Mouse (Mus musculus): ENCODE measurements around the gene Gm11077. TPM values are rescaled to one million over a fixed set of nuclear protein-coding genes. Genes with fewer than 3 reads are reported as not detected.

Gm11077 gene
- not detected in 2 replicates for polyA plus RNA-seq (2014; fragmentation: Nextera tagmentation; extraction: Ambion mirVana)

DNA sequence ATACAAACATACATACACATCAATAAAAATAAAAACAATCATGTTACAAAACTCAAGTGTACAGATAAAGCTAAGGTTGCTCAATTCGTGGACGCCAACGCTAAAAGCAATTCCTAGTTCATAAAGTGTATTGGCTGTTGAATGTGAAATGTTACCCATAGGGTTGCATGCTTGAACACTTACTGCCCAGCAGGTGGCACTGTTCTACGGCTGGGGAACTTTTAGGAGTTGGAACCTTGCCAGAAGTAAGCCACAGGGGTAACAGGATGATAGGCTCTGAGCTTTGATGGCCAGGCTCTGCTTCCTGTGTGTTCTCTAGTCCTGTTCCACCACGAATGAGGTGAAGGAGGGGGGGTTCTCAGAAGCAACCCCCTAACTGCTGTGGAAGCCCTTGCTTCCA lies at the start of gene Gm11077:
Gene Gm11077, plus strand, starts transcription at position 13 of the 400 bp plus-strand sequence.
- 90% methylated on average over 5 of the region's 5 CpGs for WGBS

DNA sequence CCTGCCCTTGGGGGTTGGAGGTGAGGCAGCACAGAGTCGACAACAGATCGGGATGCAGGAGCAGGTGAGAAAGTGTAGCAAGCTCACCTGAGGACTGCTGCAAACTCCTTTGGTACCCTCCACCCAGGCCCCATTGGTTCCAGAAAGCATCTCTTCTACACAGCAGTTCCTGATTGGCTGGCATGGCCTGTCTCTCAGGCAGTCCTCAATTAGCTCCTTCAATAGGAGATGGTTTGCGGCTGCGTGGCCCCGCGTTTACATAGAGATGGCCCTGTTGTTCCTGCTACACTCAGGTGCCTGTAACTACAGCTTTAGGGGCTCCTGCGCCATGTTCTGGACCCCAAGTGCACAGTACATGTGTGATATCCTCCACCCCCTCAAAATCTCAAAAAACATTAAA lies 48.4 kb upstream of the Gm11077 start:
- Histone ChIP-seq H3K36me3 (ENCODE audit: control insufficient read depth, insufficient read depth, low read length) (no peaks in the 10 kb centered on the region), H3K27me3 (ENCODE audit: control insufficient read depth, insufficient read depth, low read length) (no peaks in the 10 kb centered on the region), H3K27ac (replicated peaks in 1 of 2; ENCODE audit: control insufficient read depth in 1 of 2, insufficient read depth in 1 of 2, low read depth in 2 of 2, low read length in 2 of 2) (no peak overlapping the region), H3K9me3 (ENCODE audit: control insufficient read depth, low read length) (no peaks in the 10 kb centered on the region), H3K4me2 (ENCODE audit: low read length) (no peak overlapping the region), H3K9ac (ENCODE audit: low read length) (no peak overlapping the region), H3K4me3 (ENCODE audit: control insufficient read depth in 1 of 2, insufficient read depth in 1 of 2, low read depth in 1 of 2, low read length in 2 of 2) (no peak overlapping the region), H3K4me1 (ENCODE audit: control insufficient read depth in 2 of 2, insufficient read depth in 2 of 2, low read length in 2 of 2) (peaks cover 24 to 29% of the 10 kb centered on the region in 2 experiments)
- ATAC-seq (ENCODE audit: insufficient number of reproducible peaks, insufficient read depth, low FRiP score, low read depth): no peak
- WGBS: 53% methylated on average over 7 of the region's 7 CpGs

More for the DNA sequence above, at the start of gene Gm11077:
- ATAC-seq (ENCODE audit: insufficient number of reproducible peaks, insufficient read depth, low FRiP score, low read depth): no peak
- no peak within 1 kb of the TSS for H3K27ac ChIP-seq (replicated peaks in 1 of 2; ENCODE audit: control insufficient read depth in 1 of 2, insufficient read depth in 1 of 2, low read depth in 2 of 2, low read length in 2 of 2)
- no peak within 1 kb of the TSS for H3K9ac ChIP-seq (ENCODE audit: low read length)
- H3K36me3 ChIP-seq (ENCODE audit: control insufficient read depth, insufficient read depth, low read length): no peaks in the 10 kb centered on the region
- no peak within 1 kb of the TSS for H3K4me2 ChIP-seq (ENCODE audit: low read length)
- H3K4me3 ChIP-seq (ENCODE audit: control insufficient read depth in 1 of 2, insufficient read depth in 1 of 2, low read depth in 1 of 2, low read length in 2 of 2): no peak within 1 kb of the TSS
- no peaks in the 10 kb centered on the region; a peak in 1 of 4 replicates for H3K4me1 ChIP-seq (ENCODE audit: control insufficient read depth in 2 of 2, insufficient read depth in 2 of 2, low read length in 2 of 2)
- peaks cover 2% of the 10 kb centered on the region; the same call in 1 of the 2 replicates for H3K9me3 ChIP-seq (ENCODE audit: control insufficient read depth, low read length)
- H3K27me3 ChIP-seq (ENCODE audit: control insufficient read depth, insufficient read depth, low read length): no peaks in the 10 kb centered on the region

GRCm38 (mm10) chr6:140682829-140683228 lies 46.3 kb upstream of the Gm11077 start:
- Histone ChIP-seq H3K9me3 (ENCODE audit: control insufficient read depth, low read length) (no peaks in the 10 kb centered on the region), H3K4me2 (ENCODE audit: low read length) (peak overlapping the region; percentile 3; the same call in 1 of the 2 replicates), H3K9ac (ENCODE audit: low read length) (no peak overlapping the region), H3K36me3 (ENCODE audit: control insufficient read depth, insufficient read depth, low read length) (no peaks in the 10 kb centered on the region), H3K4me1 (ENCODE audit: control insufficient read depth in 2 of 2, insufficient read depth in 2 of 2, low read length in 2 of 2) (peaks cover 22 to 26% of the 10 kb centered on the region in 2 experiments), H3K4me3 (ENCODE audit: control insufficient read depth in 1 of 2, insufficient read depth in 1 of 2, low read depth in 1 of 2, low read length in 2 of 2) (no peak overlapping the region), H3K27ac (replicated peaks in 1 of 2; ENCODE audit: control insufficient read depth in 1 of 2, insufficient read depth in 1 of 2, low read depth in 2 of 2, low read length in 2 of 2) (0 out of 4 replicates have a peak overlapping the region, but pooled peaks of 1 of the 2 experiments have one; percentile 21), H3K27me3 (ENCODE audit: control insufficient read depth, insufficient read depth, low read length) (no peaks in the 10 kb centered on the region)
- peak; percentile 43; the same call in 1 of the 2 replicates for ATAC-seq (ENCODE audit: insufficient number of reproducible peaks, insufficient read depth, low FRiP score, low read depth)
- WGBS: 27% methylated on average over 13 of the region's 13 CpGs

- no peak for ATAC-seq (ENCODE audit: insufficient number of reproducible peaks, insufficient read depth, low FRiP score, low read depth)
- Histone ChIP-seq H3K27me3 (ENCODE audit: control insufficient read depth, insufficient read depth, low read length) (no peaks in the 10 kb centered on the region), H3K4me2 (ENCODE audit: low read length) (no peak overlapping the region), H3K4me3 (ENCODE audit: control insufficient read depth in 1 of 2, insufficient read depth in 1 of 2, low read depth in 1 of 2, low read length in 2 of 2) (no peak overlapping the region), H3K9ac (ENCODE audit: low read length) (no peak overlapping the region), H3K27ac (replicated peaks in 1 of 2; ENCODE audit: control insufficient read depth in 1 of 2, insufficient read depth in 1 of 2, low read depth in 2 of 2, low read length in 2 of 2) (no peak overlapping the region), H3K9me3 (ENCODE audit: control insufficient read depth, low read length) (no peaks in the 10 kb centered on the region), H3K4me1 (ENCODE audit: control insufficient read depth in 2 of 2, insufficient read depth in 2 of 2, low read length in 2 of 2) (peaks cover 14 to 18% of the 10 kb centered on the region in 2 experiments), H3K36me3 (ENCODE audit: control insufficient read depth, insufficient read depth, low read length) (no peaks in the 10 kb centered on the region)
- 85% methylated on average over 11 of the region's 11 CpGs for WGBS
These were observed 44.7 kb upstream of the Gm11077 start for GRCm38 (mm10) chr6:140684403-140684802.

- peak overlapping the region; percentile 27 to 44; a peak in 3 of 4 replicates for H3K27ac ChIP-seq (replicated peaks in 1 of 2; ENCODE audit: control insufficient read depth in 1 of 2, insufficient read depth in 1 of 2, low read depth in 2 of 2, low read length in 2 of 2)
- 80% methylated on average over 16 of the region's 16 CpGs for whole genome bisulfite sequencing
These were observed 39.3 kb upstream of the Gm11077 start for GRCm38 (mm10) chr6:140689617-140690404.

DNA sequence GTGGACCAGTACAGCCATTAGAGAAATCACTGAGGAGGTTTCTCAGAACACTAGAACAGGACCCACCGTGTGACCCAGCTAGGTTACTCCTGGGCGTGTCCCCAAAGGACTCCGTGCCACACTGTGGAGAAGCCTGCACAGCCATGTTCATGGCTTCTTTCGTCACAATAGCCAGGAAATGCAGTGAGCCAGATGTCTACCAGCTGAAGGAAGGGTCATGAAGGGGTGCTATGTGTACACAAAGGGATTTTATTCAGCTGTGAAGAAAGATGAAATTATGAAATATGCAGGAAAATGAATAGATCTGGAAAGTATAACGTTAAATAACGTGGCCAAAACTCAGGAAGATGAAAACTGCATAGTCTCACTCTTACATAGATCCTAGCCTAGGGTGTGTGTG lies 36.9 kb upstream of the Gm11077 start:
- WGBS: 89% methylated on average over 6 of the region's 6 CpGs
- no peaks in the 10 kb centered on the region for H3K27me3 ChIP-seq (ENCODE audit: control insufficient read depth, insufficient read depth, low read length)
- ATAC-seq (ENCODE audit: insufficient number of reproducible peaks, insufficient read depth, low FRiP score, low read depth): no peak

More at GRCm38 (mm10) chr6:140689617-140690404, 39.3 kb upstream of the Gm11077 start:
- Histone ChIP-seq H3K4me3 (ENCODE audit: control insufficient read depth in 1 of 2, insufficient read depth in 1 of 2, low read depth in 1 of 2, low read length in 2 of 2) (no peak overlapping the region), H3K4me1 (ENCODE audit: control insufficient read depth in 2 of 2, insufficient read depth in 2 of 2, low read length in 2 of 2) (no peaks in the 10 kb centered on the region), H3K9ac (ENCODE audit: low read length) (no peak overlapping the region), H3K4me2 (ENCODE audit: low read length) (no peak overlapping the region), H3K27me3 (ENCODE audit: control insufficient read depth, insufficient read depth, low read length) (no peaks in the 10 kb centered on the region), H3K9me3 (ENCODE audit: control insufficient read depth, low read length) (no peaks in the 10 kb centered on the region), H3K36me3 (ENCODE audit: control insufficient read depth, insufficient read depth, low read length) (no peaks in the 10 kb centered on the region)
- ATAC-seq (ENCODE audit: insufficient number of reproducible peaks, insufficient read depth, low FRiP score, low read depth): no peak

DNA sequence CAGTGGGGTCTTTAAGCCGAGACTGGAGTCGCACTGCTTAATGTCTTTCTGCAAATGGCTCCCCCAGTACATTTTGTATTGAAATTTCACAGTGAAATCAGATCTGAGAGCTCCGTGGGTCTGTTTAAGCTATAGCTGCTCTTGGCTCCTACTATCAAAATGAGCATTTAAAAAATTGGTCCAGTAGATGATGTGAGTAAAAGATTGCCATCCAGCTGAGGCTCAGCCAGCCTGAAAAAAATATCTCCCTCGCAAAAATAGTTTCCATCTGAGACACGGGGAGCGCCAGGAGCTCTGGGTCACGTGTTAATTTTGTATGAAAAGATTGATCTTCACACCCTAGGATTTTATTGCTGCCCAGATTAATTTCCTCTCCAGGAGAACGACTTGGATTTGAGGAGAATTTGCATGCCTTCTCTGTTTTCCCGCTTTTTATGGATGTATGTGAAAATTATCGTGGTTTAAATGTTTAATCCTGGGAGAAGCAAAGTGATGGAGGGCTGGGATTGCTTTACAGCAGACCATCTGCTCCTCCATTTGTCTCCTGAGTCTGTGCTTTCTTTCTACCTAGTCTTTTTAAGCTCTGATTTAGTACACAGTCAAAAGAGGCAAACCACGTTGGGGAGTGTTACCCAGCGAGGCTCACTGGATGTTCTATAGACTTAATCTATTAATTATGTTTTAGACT lies 32.7 kb upstream of the Gm11077 start:
- H3K9ac ChIP-seq (ENCODE audit: low read length): no peak overlapping the region
- H3K27me3 ChIP-seq (ENCODE audit: control insufficient read depth, insufficient read depth, low read length): no peaks in the 10 kb centered on the region
- no peaks in the 10 kb centered on the region for H3K9me3 ChIP-seq (ENCODE audit: control insufficient read depth, low read length)
- H3K36me3 ChIP-seq (ENCODE audit: control insufficient read depth, insufficient read depth, low read length): no peaks in the 10 kb centered on the region
- H3K4me3 ChIP-seq (ENCODE audit: control insufficient read depth in 1 of 2, insufficient read depth in 1 of 2, low read depth in 1 of 2, low read length in 2 of 2): no peak overlapping the region
- ATAC-seq (ENCODE audit: insufficient number of reproducible peaks, insufficient read depth, low FRiP score, low read depth): no peak
- H3K27ac ChIP-seq (replicated peaks in 1 of 2; ENCODE audit: control insufficient read depth in 1 of 2, insufficient read depth in 1 of 2, low read depth in 2 of 2, low read length in 2 of 2): no peak overlapping the region
- no peaks in the 10 kb centered on the region for H3K4me1 ChIP-seq (ENCODE audit: control insufficient read depth in 2 of 2, insufficient read depth in 2 of 2, low read length in 2 of 2)
- 68% methylated on average over 12 of the region's 12 CpGs for WGBS
- no peak overlapping the region for H3K4me2 ChIP-seq (ENCODE audit: low read length)

More for the DNA sequence above, 36.9 kb upstream of the Gm11077 start:
- Histone ChIP-seq H3K9ac (ENCODE audit: low read length) (no peak overlapping the region), H3K27ac (replicated peaks in 1 of 2; ENCODE audit: control insufficient read depth in 1 of 2, insufficient read depth in 1 of 2, low read depth in 2 of 2, low read length in 2 of 2) (no peak overlapping the region), H3K9me3 (ENCODE audit: control insufficient read depth, low read length) (no peaks in the 10 kb centered on the region), H3K4me3 (ENCODE audit: control insufficient read depth in 1 of 2, insufficient read depth in 1 of 2, low read depth in 1 of 2, low read length in 2 of 2) (no peak overlapping the region), H3K36me3 (ENCODE audit: control insufficient read depth, insufficient read depth, low read length) (no peaks in the 10 kb centered on the region), H3K4me1 (ENCODE audit: control insufficient read depth in 2 of 2, insufficient read depth in 2 of 2, low read length in 2 of 2) (no peaks in the 10 kb centered on the region), H3K4me2 (ENCODE audit: low read length) (no peak overlapping the region)

All from heart, embryonic 14.5 days (tissue).